Mouse (Mus musculus): ENCODE data around the gene Olfr97. TPM values are rescaled to one million over a fixed set of nuclear protein-coding genes. Genes with fewer than 3 reads are reported as not detected.

Gene Olfr97
- total RNA-seq, 1 experiment from 2014 or later = not detected

GRCm38 (mm10) chr17:37200894-37201293, 36.2 kb downstream of the Olfr97 start, which contains the start of gene Olfr94:
TSS of gene Olfr94 (minus strand) at chr17:37200994.
- no peak for ATAC-seq (replicated peaks; ENCODE audit: insufficient number of reproducible peaks, low FRiP score, low TSS enrichment, poor library complexity, severe bottlenecking)

- no peak for ATAC-seq (replicated peaks; ENCODE audit: insufficient number of reproducible peaks, low FRiP score, low TSS enrichment, poor library complexity, severe bottlenecking)
These were observed 40.0 kb downstream of the Olfr97 start for GRCm38 (mm10) chr17:37196845-37197724.

- no peak for ATAC-seq (replicated peaks; ENCODE audit: insufficient number of reproducible peaks, low FRiP score, low TSS enrichment, poor library complexity, severe bottlenecking)
These were observed 42.3 kb downstream of the Olfr97 start for GRCm38 (mm10) chr17:37194782-37195181.

- ATAC-seq (replicated peaks; ENCODE audit: insufficient number of reproducible peaks, low FRiP score, low TSS enrichment, poor library complexity, severe bottlenecking) = no peak
These were observed 43.5 kb downstream of the Olfr97 start, which contains the start of gene Ubd for GRCm38 (mm10) chr17:37193656-37194055. TSS of gene Ubd (plus strand) at chr17:37193892.

GRCm38 (mm10) chr17:37193032-37193431, 44.1 kb downstream of the Olfr97 start:
- no peak for ATAC-seq (replicated peaks; ENCODE audit: insufficient number of reproducible peaks, low FRiP score, low TSS enrichment, poor library complexity, severe bottlenecking)

- ATAC-seq (replicated peaks; ENCODE audit: insufficient number of reproducible peaks, low FRiP score, low TSS enrichment, poor library complexity, severe bottlenecking) = no peak
These were observed 46.4 kb downstream of the Olfr97 start for GRCm38 (mm10) chr17:37190711-37191110.

GRCm38 (mm10) chr17:37185474-37185873, 51.7 kb downstream of the Olfr97 start:
- no peak for ATAC-seq (replicated peaks; ENCODE audit: insufficient number of reproducible peaks, low FRiP score, low TSS enrichment, poor library complexity, severe bottlenecking)

Other genes with a start within 250 kb of the Olfr97 start
- gene H2-M5, start 247.8 kb downstream of the Olfr97 start, total RNA-seq (2017) = not detected in 3 replicates
- gene Zfp57, start 236.2 kb downstream of the Olfr97 start, total RNA-seq (2017) = 0.64 to 3.4 TPM in 2 of 3 replicates, not detected in the other
- gene Mog, start 213.9 kb downstream of the Olfr97 start, total RNA-seq (2017) = not detected in 3 replicates
- gene Gabbr1, start 191.4 kb downstream of the Olfr97 start, total RNA-seq (2017) = 20.1 to 24.2 TPM (median 24.1 TPM) in 3 replicates
- gene Olfr90, start 148.8 kb downstream of the Olfr97 start, total RNA-seq (2017) = not detected in 3 replicates
- not detected in 3 replicates for gene Olfr91, start 139.1 kb downstream of the Olfr97 start, total RNA-seq (2017)
- gene Olfr92, start 117.2 kb downstream of the Olfr97 start, total RNA-seq (2017) = 0.48 TPM in 1 of 3 replicates, not detected in the others
- not detected in 3 replicates for gene Olfr93, start 75.8 kb downstream of the Olfr97 start, total RNA-seq (2017)
- gene Ubd, start 43.4 kb downstream of the Olfr97 start, total RNA-seq (2017) = not detected in 3 replicates
- gene Olfr94, start 36.3 kb downstream of the Olfr97 start, total RNA-seq (2017) = not detected in 3 replicates
- gene Olfr95, start 24.2 kb downstream of the Olfr97 start, total RNA-seq (2017) = not detected in 3 replicates
- gene Olfr96, start 17.2 kb downstream of the Olfr97 start, total RNA-seq (2017) = not detected in 3 replicates
- gene Olfr98, start 26.4 kb upstream of the Olfr97 start, total RNA-seq (2017) = not detected in 3 replicates
- gene H2-M3, start 32.9 kb upstream of the Olfr97 start, total RNA-seq (2017) = 78.7 to 86.4 TPM (median 79.2 TPM) in 3 replicates
- not detected in 3 replicates for gene Olfr99, start 46.1 kb upstream of the Olfr97 start, total RNA-seq (2017)
- gene Olfr101, start 67.0 kb upstream of the Olfr97 start, total RNA-seq (2017) = not detected in 3 replicates
- gene Olfr102, start 79.7 kb upstream of the Olfr97 start, total RNA-seq (2017) = not detected in 3 replicates
- gene Olfr103, start 102.4 kb upstream of the Olfr97 start, total RNA-seq (2017) = not detected in 3 replicates
- not detected in 3 replicates for gene Olfr104-ps, start 122.3 kb upstream of the Olfr97 start, total RNA-seq (2017)
- not detected in 3 replicates for gene Olfr105-ps, start 141.7 kb upstream of the Olfr97 start, total RNA-seq (2017)
- not detected in 3 replicates for gene Olfr106-ps, start 153.1 kb upstream of the Olfr97 start, total RNA-seq (2017)
- gene Olfr107, start 161.9 kb upstream of the Olfr97 start, total RNA-seq (2017) = not detected in 3 replicates
- not detected in 3 replicates for gene Olfr108, start 208.2 kb upstream of the Olfr97 start, total RNA-seq (2017)
- gene Olfr109, start 221.6 kb upstream of the Olfr97 start, total RNA-seq (2017) = not detected in 3 replicates
- gene H2-M2, start 246.2 kb upstream of the Olfr97 start, total RNA-seq (2017) = 0.87 to 3.0 TPM in 2 of 3 replicates, not detected in the other